Mouse (Mus musculus): ENCODE data around the gene Sag. TPM values are rescaled to one million over a fixed set of nuclear protein-coding genes. Genes with fewer than 3 reads are reported as not detected.

Sag gene
- polyA plus RNA-seq, 1 experiment = 0.59 TPM

DNA sequence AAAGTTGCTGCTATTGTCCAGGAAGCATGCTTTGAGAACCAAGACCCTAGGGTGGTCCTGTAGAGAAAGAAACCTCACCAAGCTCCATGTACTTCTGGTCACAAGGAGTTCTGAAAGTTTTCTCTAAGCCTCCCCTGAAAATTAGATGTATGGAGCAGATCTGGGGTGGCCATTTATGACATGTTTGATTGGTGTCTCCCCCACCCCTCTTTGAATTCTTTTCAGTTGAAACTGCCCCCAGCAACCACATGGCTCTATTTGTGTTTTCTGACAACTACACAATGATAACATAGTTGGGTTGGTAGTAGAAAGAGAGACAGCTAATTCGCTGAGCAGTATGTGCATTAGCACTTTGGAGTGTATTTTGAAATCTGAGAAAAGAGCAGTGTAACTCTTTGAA is 52.0 kb downstream of the Sag start:
- peak overlapping the region; percentile 97 for H3K4me3 ChIP-seq (ENCODE audit: insufficient read depth, low read depth, low read length)
- peaks cover 42% of the 10 kb centered on the region for H3K4me1 ChIP-seq (ENCODE audit: control insufficient read depth, insufficient read depth, insufficient read length, low read length)
- H3K27ac ChIP-seq (replicated peaks; ENCODE audit: low read depth, low read length) = peak overlapping the region; percentile 86

DNA sequence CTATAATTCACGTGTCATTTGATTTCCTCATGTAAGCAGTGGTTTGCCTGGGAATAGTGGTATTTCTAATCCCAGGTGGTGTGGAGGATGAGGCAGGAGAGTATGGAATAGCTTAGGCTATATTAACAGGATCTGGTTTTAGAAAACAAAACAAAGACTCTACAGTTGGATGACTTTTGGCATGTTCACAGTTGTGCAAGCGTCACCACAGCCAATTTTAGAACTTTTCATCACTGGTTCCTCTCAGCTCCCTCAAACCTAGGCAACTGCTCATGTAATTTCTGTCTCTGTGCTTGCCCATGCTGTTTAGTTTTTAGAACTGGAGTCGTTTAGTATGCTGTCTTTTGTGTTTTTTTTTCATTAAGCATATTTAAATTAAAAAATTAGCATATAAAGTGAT is 53.3 kb downstream of the Sag start:
- H3K4me1 ChIP-seq (ENCODE audit: control insufficient read depth, insufficient read depth, insufficient read length, low read length) = peaks cover 38% of the 10 kb centered on the region
- H3K27ac ChIP-seq (replicated peaks; ENCODE audit: low read depth, low read length) = peak overlapping the region; percentile 78; the same call in 1 of the 2 replicates

DNA sequence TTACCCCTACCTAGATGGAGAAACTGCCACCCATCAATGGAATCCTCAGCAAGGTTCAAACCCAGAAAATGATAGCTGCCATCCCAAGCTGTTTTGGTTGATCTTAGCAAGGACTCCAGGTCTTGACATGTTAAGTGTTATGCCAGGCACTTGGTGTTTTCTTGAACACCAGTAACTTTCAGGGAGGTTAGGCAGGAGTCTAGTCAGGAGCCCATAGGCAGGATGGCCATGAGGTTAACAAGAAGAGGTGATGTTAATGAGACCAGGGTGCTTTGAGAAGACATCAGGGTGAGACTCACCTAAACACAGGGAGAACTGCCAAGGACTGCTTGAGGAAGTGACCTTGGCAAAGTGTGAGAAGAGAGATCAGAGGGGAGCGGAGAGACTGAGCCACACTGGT is 54.6 kb downstream of the Sag start:
- Histone ChIP-seq H3K27ac (replicated peaks; ENCODE audit: low read depth, low read length) (peak overlapping the region; percentile 30), H3K4me3 (ENCODE audit: insufficient read depth, low read depth, low read length) (no peak overlapping the region), H3K4me1 (ENCODE audit: control insufficient read depth, insufficient read depth, insufficient read length, low read length) (peaks cover 42% of the 10 kb centered on the region)

More for the DNA sequence above, 53.3 kb downstream of the Sag start:
- H3K4me3 ChIP-seq (ENCODE audit: insufficient read depth, low read depth, low read length) = no peak overlapping the region

DNA sequence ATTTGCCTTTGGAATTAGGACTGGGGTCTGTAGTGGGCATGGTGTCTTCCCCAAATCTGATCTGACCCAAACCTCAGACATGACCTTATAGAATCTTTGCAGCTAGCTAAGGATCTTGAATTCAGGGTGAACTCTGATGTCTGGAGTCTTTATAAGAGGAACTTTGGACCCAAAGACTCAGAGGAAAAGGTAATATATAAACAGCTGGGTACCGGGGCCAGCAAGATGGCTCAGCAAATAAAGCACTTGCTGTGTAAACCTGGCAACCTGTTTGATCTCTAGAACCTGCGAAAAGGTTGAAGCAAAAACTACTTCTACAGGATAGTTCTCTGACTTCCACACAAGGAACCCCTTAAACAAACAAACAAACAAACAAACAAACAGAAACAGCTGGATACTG is 55.0 kb downstream of the Sag start:
- no peak overlapping the region for H3K4me3 ChIP-seq (ENCODE audit: insufficient read depth, low read depth, low read length)
- H3K27ac ChIP-seq (replicated peaks; ENCODE audit: low read depth, low read length) = no peak overlapping the region
- peaks cover 42% of the 10 kb centered on the region for H3K4me1 ChIP-seq (ENCODE audit: control insufficient read depth, insufficient read depth, insufficient read length, low read length)

DNA sequence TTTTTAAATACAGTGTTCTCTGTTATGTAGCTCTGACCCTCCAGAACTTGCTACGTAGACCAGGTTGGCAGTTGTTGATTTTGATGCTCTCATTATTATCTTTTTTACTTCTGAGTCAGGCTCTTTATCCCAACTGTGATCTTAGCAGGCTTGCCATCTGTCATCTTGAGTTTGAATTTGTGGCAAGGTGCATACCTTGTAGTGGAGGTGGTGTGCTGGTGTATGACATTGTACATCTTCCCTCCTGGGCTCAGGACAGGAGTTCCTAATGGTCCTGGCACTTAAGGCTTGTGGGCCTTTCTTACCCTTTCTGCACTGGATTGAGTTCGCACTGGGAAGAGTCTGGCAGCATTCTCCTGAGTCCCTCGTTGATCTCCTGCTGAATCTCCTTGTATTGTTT is 60.1 kb downstream of the Sag start:
- H3K27ac ChIP-seq (replicated peaks; ENCODE audit: low read depth, low read length) = no peak overlapping the region
- H3K4me3 ChIP-seq (ENCODE audit: insufficient read depth, low read depth, low read length) = no peak overlapping the region
- peaks cover 35% of the 10 kb centered on the region for H3K4me1 ChIP-seq (ENCODE audit: control insufficient read depth, insufficient read depth, insufficient read length, low read length)

DNA sequence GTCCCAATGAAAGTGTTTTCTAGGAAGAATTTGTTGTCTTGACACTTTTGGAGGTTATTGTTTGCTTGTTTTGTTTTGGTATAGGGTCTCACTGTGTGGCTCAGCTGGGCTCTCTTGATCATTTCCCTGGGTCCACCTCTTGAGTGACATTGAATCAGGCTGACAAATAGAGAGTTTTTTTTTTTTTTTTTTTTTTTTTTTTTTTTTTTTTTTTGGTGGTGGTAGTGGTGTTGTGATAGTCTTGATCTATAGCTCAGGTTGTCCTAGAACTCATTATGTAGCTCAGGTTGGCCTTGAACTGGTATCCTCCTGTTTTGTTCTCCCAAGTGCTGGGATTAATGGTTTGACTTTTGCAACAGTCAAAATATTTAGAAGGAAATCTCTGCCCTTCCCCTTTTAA is 61.4 kb downstream of the Sag start:
- H3K4me3 ChIP-seq (ENCODE audit: insufficient read depth, low read depth, low read length) = no peak overlapping the region
- no peak overlapping the region for H3K27ac ChIP-seq (replicated peaks; ENCODE audit: low read depth, low read length)
- H3K4me1 ChIP-seq (ENCODE audit: control insufficient read depth, insufficient read depth, insufficient read length, low read length) = peaks cover 34% of the 10 kb centered on the region

DNA sequence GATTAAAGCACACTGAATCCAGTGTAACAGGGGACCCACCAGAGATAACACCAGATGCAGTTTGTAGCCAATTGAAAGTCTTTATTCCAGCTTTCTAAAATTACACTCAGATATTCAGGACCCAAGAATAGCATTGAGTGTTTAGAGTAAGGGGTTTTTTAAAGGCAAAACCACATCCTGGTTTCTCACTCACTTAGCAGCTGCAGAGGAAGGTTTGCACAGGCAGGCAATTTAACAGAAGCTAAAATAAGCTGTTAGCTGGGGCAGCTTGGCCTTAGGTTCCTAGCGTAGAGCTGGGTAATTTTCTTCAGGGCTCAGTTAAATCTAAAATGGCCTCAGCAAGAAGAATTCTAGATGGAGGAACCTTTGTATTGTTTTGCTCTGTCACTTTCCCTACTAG is 63.2 kb downstream of the Sag start:
- Histone ChIP-seq H3K27ac (replicated peaks; ENCODE audit: low read depth, low read length) (no peak overlapping the region), H3K4me1 (ENCODE audit: control insufficient read depth, insufficient read depth, insufficient read length, low read length) (peaks cover 38% of the 10 kb centered on the region), H3K4me3 (ENCODE audit: insufficient read depth, low read depth, low read length) (no peak overlapping the region)

DNA sequence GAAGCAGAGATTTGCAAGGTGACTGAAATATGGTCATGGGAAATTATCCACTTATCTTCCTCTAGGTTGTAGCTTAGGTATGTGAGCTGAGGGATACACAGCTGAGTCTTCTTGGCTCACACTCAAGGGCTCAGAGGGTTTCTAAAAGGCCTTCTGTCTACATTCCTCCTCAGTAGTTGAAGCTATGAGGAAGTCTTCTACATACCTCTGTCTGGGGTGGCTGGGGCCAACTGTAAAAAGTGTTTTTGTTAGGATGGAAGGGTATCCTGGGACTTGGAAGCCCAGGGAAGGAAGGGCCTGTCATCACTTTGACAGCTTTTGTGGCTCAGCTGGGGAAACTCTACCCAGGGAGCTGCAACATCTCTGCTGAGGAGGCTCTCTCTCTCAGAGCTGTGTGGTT is 68.1 kb downstream of the Sag start:
- Histone ChIP-seq H3K27ac (replicated peaks; ENCODE audit: low read depth, low read length) (no peak overlapping the region; the same call in 1 of the 2 replicates), H3K4me1 (ENCODE audit: control insufficient read depth, insufficient read depth, insufficient read length, low read length) (peaks cover 29% of the 10 kb centered on the region)

DNA sequence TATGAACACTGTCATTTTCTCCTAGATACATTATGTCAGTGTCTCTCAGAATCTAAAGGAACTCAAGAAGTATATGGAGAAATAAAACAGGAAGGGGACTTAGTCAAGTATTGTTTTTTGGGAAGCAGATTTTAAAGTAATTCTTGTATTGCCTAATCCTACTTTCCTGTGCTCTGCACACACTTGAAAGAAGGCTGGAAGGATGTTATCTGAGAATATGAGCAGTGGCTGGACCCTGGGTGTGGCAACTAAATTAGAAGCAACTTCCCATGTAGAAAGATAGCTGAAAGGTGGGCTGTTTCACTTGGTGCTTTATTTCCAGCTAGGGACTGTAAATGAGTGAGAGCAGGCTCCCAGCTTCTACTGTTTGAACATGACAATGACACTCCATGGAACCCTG is 69.6 kb downstream of the Sag start:
- Histone ChIP-seq H3K27ac (replicated peaks; ENCODE audit: low read depth, low read length) (0 out of 2 replicates have a peak overlapping the region, but pooled peaks have one; percentile 49), H3K4me3 (ENCODE audit: insufficient read depth, low read depth, low read length) (no peak overlapping the region), H3K4me1 (ENCODE audit: control insufficient read depth, insufficient read depth, insufficient read length, low read length) (peaks cover 34% of the 10 kb centered on the region)

More for the DNA sequence above, 68.1 kb downstream of the Sag start:
- H3K4me3 ChIP-seq (ENCODE audit: insufficient read depth, low read depth, low read length) = no peak overlapping the region

DNA sequence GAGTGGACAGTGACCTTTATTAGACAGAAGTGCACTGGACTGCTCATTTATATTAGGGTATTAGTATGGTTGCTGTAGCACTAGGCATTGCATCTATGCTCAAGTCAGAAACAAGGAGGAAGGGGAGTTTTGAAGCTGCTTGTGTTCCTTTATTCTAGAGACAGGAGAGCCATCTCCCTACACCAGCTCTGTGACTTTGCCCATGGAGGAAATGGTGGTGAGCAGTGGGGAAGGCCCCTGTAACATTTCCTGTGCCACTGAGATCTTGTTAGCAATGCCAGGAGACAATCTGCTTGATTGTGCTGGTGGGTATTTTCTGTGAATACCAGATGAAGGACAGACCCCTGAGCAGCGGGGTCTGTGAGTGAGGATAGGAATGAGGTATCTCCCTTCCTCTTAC is 72.6 kb downstream of the Sag start:
- Histone ChIP-seq H3K4me1 (ENCODE audit: control insufficient read depth, insufficient read depth, insufficient read length, low read length) (peaks cover 49% of the 10 kb centered on the region), H3K27ac (replicated peaks; ENCODE audit: low read depth, low read length) (no peak overlapping the region), H3K4me3 (ENCODE audit: insufficient read depth, low read depth, low read length) (no peak overlapping the region)

DNA sequence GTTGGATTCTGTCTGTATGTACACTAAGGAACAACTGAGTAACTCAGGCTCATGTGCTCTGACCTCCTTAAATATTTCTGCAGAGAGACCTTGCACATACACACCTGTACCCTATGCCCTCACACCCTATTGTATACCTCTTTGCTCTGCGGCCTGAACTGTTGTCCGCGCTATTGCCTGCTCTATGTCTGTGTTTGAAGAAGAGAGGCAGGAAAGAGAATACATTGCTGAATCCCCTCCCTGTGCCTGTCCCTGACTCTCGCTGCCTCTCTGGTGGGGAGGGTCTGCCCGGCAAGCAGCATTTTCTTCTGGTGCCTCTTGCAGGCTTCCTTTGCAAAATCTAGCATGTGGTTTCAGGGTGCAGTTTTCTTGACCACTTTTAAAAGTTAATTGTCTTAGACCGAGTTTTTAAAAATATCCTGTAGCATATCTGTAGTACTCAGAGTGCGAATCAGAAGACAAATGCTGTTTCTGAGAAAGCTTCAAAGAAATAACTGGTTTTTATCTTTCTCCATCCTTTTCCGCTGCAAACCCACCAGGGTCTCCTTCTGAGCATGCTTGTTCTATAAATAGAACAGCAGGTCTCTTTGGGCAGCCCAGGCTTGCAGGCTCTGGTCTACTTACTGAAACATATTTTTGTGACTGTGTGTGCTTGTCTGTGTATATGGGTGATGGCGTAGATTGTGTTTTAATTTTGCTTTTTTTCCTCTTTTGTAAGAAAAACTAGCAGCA is 74.2 kb downstream of the Sag start:
- Histone ChIP-seq H3K27ac (replicated peaks; ENCODE audit: low read depth, low read length) (peak overlapping the region; percentile 20; the same call in 1 of the 2 replicates), H3K4me1 (ENCODE audit: control insufficient read depth, insufficient read depth, insufficient read length, low read length) (peaks cover 44% of the 10 kb centered on the region)

DNA sequence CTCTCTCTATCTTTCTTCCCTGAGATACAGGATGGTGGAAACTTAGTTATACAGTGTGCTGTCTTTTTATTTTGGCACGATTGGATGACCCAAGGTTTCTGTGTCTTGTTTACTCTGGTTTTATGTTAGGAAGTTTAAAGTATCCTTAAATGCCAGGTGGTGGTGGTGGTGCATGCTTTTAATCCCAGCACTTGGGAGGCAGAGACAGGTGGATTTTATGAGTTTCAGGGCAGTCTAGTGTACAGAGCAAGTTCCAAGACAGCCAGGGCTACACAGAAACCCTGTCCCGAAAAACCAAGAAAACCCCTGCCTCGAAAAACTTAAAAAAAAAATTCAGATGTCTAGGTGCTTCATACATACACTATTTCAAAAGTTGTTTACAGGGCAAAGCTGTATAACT is 75.6 kb downstream of the Sag start:
- H3K27ac ChIP-seq (replicated peaks; ENCODE audit: low read depth, low read length) = no peak overlapping the region
- H3K4me1 ChIP-seq (ENCODE audit: control insufficient read depth, insufficient read depth, insufficient read length, low read length) = peaks cover 44% of the 10 kb centered on the region
- no peak overlapping the region for H3K4me3 ChIP-seq (ENCODE audit: insufficient read depth, low read depth, low read length)

More for the DNA sequence above, 74.2 kb downstream of the Sag start:
- no peak overlapping the region for H3K4me3 ChIP-seq (ENCODE audit: insufficient read depth, low read depth, low read length)

DNA sequence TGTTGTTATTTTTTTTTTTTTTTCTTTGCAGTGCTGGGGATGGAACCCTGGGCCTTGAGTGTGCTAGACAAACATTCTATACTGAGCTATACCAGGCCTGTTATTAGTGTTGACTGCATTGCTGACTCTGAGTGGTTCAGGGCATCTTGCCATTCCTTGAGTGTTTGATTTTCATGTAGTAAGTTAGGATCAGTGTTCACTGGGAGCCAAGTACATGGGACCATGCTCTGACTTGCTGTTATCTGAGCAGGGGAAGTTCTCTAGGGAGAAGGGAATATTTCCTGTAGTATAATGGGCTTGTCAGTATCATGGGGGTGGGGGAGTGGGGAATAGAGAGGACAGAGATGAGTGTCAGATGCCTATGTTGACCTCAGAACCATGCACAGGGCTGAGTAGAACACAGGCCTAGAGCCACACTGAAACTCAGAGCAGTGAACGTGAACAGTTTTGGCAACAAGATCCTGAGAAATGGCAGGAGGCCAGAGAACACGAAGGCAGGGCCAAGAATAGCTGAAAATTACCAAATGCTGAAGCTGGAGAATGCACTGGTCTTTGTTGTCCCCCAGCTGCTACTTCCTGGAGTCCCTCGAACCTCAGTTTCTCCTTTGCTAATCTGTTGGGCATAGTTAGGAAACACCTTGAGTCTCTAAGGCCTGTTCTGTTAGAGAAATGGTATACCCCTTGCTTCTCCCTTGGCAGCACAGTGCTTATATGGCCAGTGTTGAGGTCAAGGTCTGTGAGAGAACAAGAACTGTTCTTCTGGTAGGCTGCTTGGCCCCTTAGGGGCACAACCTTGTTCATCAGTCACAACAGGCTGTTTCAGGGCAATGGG is 76.2 kb downstream of the Sag start:
- Histone ChIP-seq H3K27ac (replicated peaks; ENCODE audit: low read depth, low read length) (peak overlapping the region; percentile 71), H3K4me3 (ENCODE audit: insufficient read depth, low read depth, low read length) (no peak overlapping the region), H3K4me1 (ENCODE audit: control insufficient read depth, insufficient read depth, insufficient read length, low read length) (peaks cover 40% of the 10 kb centered on the region)

DNA sequence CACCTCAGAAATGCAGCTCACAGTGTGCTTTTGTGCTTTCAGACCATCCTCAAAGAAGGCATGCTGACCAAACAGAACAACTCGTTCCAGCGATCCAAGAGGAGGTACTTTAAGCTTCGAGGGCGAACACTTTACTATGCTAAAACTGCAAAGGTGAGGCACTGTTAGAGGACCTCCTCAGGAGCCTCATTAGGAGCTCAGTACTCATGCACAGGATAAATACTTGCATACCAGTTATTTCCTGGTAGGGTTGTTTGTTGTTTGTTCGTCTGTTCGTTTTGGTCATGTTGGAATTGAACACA is 76.8 kb downstream of the Sag start:
- H3K4me1 ChIP-seq (ENCODE audit: control insufficient read depth, insufficient read depth, insufficient read length, low read length) = peaks cover 38% of the 10 kb centered on the region
- peak overlapping the region; percentile 71 for H3K27ac ChIP-seq (replicated peaks; ENCODE audit: low read depth, low read length)
- no peak overlapping the region for H3K4me3 ChIP-seq (ENCODE audit: insufficient read depth, low read depth, low read length)

DNA sequence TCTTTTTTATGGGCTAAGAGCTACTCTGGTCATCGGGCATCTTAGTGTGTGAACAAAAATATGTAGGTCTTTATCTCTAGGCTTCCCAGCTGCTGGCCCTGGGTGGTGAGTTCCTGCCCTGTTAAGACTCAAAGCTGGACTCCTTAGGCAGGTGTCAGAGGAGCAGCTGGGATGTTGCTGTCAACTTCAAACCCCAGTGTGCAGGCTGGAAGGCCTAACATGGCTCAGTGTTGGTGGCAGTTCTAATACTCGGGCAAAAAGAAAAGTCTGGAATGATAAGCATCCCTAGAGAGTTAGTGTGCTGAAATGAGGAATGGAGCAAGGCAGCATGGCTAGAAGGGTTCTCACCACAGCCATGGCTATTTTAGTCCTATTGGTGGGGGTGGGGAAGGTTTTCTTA is 77.4 kb downstream of the Sag start:
- Histone ChIP-seq H3K4me1 (ENCODE audit: control insufficient read depth, insufficient read depth, insufficient read length, low read length) (peaks cover 38% of the 10 kb centered on the region), H3K27ac (replicated peaks; ENCODE audit: low read depth, low read length) (0 out of 2 replicates have a peak overlapping the region, but pooled peaks have one; percentile 53), H3K4me3 (ENCODE audit: insufficient read depth, low read depth, low read length) (no peak overlapping the region)

DNA sequence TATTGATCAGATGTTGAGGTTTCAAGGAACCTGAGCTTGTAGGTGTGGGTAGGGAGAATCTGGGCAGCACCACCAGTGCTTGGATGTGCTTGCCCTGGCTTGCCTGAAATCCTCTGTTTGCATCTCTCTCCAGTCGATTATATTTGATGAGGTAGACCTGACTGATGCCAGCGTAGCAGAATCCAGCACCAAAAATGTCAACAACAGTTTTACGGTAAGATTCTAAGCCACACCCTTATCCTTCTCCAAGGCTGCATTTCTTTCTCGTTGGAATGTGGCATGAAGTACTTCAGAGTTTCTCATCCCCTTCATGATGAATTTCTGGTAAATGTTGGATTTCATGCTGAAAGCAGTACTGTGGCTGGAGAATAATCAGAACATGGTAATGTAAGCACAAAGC is 78.2 kb downstream of the Sag start:
- peak overlapping the region; percentile 26 for H3K27ac ChIP-seq (replicated peaks; ENCODE audit: low read depth, low read length)
- H3K4me1 ChIP-seq (ENCODE audit: control insufficient read depth, insufficient read depth, insufficient read length, low read length) = peaks cover 32% of the 10 kb centered on the region
- no peak overlapping the region for H3K4me3 ChIP-seq (ENCODE audit: insufficient read depth, low read depth, low read length)
